Mouse (Mus musculus) C2C12 (cell line): ENCODE results near the gene Cebpa. TPM values are rescaled to one million over a fixed set of nuclear protein-coding genes. Genes with fewer than 3 reads are reported as not detected.

ENCODE experiments used
- H3K27me3 ChIP-seq: one replicate; pipeline ENCODE4 v1.6.1; 2011; ENCODE audit not compliant: control insufficient read depth, insufficient read depth, insufficient read length
- H3K36me3 ChIP-seq: one replicate; pipeline ENCODE4 v1.6.1; 2011; ENCODE audit not compliant: control insufficient read depth, insufficient read depth
- H3K4me3 ChIP-seq: one replicate; pipeline ENCODE4 v1.5.1; 2011; ENCODE audit warnings: mild to moderate bottlenecking, control low read depth; ENCODE audit not compliant: poor library complexity, insufficient read depth, severe bottlenecking
- H3K79me2 ChIP-seq: one replicate; pipeline ENCODE4 v1.6.1; 2011; ENCODE audit not compliant: control insufficient read depth, insufficient read depth
- H3K79me3 ChIP-seq: one replicate; pipeline ENCODE4 v1.6.1; 2011; ENCODE audit warnings: low read depth, control low read depth
- H3ac ChIP-seq: one replicate; pipeline ENCODE3; 2011; ENCODE audit warnings: low read depth; ENCODE audit not compliant: control insufficient read depth, insufficient read length
- CEBPB ChIP-seq: IDR thresholded peaks from one replicate; pipeline ENCODE4 v1.6.1; 2011; ENCODE audit warnings: low read depth, mild to moderate bottlenecking, control low read depth, moderate library complexity
- CTCF ChIP-seq: IDR thresholded peaks from one replicate; pipeline ENCODE4 v1.5.1; 2011; ENCODE audit not compliant: control insufficient read depth, insufficient read depth, insufficient read length
- FOSL1 ChIP-seq: IDR thresholded peaks from one replicate; pipeline ENCODE4 v1.8.0; 2011; ENCODE audit warnings: mild to moderate bottlenecking, low read length; ENCODE audit not compliant: poor library complexity, insufficient read depth, severe bottlenecking
- MAX ChIP-seq: IDR thresholded peaks from one replicate; pipeline ENCODE4 v1.6.1; 2011; ENCODE audit warnings: mild to moderate bottlenecking, control low read depth
- MYOD1 ChIP-seq: IDR thresholded peaks from one replicate; pipeline ENCODE4 v1.6.1; 2011; ENCODE audit warnings: low read depth; ENCODE audit not compliant: control insufficient read depth, insufficient read length
- MYOG ChIP-seq: IDR thresholded peaks from one replicate; pipeline ENCODE4 v1.6.1; 2011; ENCODE audit not compliant: control insufficient read depth, insufficient read length; ENCODE audit errors: extremely low read depth
- USF1 ChIP-seq: IDR thresholded peaks from one replicate; pipeline ENCODE4 v1.6.1; 2011; ENCODE audit warnings: low read depth, mild to moderate bottlenecking, control low read depth, moderate library complexity
- polyA plus RNA-seq: library from polyadenylated mRNA; unstranded; fragments of >200 nt; fragmentation: generic; extraction: Trizol; gene quantifications from one replicate; pipeline ENCODE4 v1.2.1, GENCODE M21; 2012; ENCODE audit warnings: missing spikeins

The Cebpa gene
- polyA plus RNA-seq, 1 experiment = 22.9 TPM

DNA sequence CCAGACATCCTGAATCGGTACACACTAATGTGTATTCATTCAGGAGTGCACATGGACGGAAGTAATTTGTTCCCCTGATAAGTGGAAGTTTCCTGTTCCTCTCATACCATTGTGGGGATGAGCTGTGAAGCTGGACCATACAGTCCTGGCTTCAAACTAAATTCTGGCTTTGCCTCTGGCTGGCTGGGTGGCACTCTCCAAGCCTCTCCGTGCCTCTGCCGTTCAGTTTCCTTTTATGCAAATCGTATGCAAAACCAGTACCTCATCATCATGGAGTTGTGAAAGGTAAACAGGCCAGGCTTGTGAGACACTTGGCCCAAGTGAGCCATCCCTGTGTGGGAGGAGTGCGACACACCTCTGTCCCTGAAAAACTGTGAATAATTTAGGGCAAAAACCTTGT is 8.6 kb downstream of the Cebpa start:
- Histone ChIP-seq H3K79me3 (no peaks in the 10 kb centered on the region), H3ac (no peak overlapping the region), H3K4me3 (no peak overlapping the region), H3K36me3 (no peaks in the 10 kb centered on the region), H3K27me3 (no peaks in the 10 kb centered on the region), H3K79me2 (no peaks in the 10 kb centered on the region)
- TF ChIP-seq FOSL1 = no peak

DNA sequence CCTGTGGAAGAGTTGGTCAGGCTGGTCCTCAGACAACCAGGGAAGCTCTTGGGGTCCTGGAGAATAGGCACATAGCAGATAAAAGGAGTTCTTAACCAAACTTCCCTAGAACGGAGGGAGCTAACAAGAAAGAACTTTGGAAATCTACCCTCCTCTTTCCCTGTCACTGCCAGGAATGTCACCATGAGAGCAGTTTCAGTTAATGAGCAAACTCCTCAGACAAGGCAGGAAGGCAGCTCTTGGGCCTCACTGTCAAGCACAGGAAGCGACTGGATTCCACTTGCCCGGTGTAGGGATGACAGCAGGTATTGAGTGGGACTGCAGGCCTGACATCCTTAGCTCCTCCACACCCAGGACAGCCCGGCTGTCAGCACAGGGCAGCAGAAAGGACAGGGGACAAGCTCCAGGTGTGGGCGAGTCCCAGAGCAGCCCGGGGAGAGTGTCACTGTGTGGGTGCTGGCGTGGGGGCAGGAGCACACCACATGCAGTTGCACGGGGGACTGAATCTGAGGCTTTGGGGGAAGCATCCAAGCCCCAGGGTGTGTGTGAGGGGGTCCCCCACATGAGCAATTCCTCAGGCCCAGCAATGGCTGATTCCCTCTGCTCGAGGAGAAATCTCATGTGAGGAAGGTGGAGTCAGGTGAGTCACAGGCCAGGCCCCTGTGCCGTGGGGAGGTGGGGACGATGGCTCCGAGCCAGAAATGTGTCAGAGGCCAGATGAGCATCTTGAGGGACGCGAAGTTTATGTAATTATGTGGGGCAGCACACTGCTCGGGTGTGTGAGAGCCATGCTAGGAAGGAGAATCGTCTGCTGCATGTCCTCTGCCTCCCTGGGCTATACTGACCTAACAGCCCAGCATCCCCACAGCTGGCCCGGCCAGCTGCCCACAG is 9.8 kb downstream of the Cebpa start:
- Histone ChIP-seq H3K79me2 (no peaks in the 10 kb centered on the region), H3K36me3 (no peaks in the 10 kb centered on the region), H3K27me3 (no peaks in the 10 kb centered on the region), H3K79me3 (no peaks in the 10 kb centered on the region), H3ac (no peak overlapping the region), H3K4me3 (no peak overlapping the region)
- TF ChIP-seq CEBPB (no peak), USF1 (no peak), MYOD1 (no peak), FOSL1 (no peak), MAX (no peak), MYOG (no peak), CTCF (no peak)

DNA sequence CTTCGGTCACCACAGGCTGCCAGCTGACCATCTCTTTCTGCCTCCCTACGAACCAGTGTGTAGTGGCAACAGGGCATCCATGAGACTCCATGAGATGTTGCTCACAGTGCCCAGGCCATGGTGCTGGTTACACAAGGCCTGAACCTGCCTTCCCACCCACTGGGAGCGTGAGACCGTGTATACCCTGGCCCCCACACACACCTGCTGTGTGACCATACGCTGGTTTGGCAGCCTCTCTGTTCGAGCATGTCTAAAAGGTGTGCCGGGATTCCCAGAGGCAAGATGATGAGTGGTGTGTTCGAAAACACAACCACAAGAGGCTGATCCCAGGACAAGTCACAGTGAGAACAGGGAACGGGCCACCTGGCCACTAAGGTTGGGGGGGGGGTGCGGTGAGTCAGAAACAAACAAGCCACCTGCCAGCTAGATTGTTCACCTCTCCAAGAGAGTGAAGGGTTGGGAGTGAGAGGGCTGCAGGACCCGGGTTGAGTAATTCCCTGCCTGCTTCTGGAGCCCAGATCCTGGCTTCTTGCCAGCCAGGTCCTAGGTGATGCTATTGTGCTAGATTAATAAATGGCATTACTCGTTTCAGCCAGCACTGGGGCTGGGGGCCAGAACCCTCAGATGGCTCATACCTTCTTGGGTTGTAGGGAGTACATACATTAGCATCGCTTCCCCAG is 11.1 kb downstream of the Cebpa start:
- Histone ChIP-seq H3K27me3 (no peaks in the 10 kb centered on the region), H3K79me2 (no peaks in the 10 kb centered on the region), H3ac (no peak overlapping the region), H3K79me3 (no peaks in the 10 kb centered on the region), H3K36me3 (no peaks in the 10 kb centered on the region), H3K4me3 (no peak overlapping the region)
- TF ChIP-seq USF1 = no peak
- no peak for TF ChIP-seq MYOG
- TF ChIP-seq MAX = no peak
- TF ChIP-seq CTCF = no peak
- no peak for TF ChIP-seq CEBPB
- TF ChIP-seq MYOD1 = no peak
- TF ChIP-seq FOSL1 = no peak

- H3ac ChIP-seq = no peak overlapping the region
- no peaks in the 10 kb centered on the region for H3K79me3 ChIP-seq
- no peak overlapping the region for H3K4me3 ChIP-seq
- TF ChIP-seq FOSL1 (no peak), CEBPB (no peak), MYOD1 (no peak), MAX (no peak)
- no peaks in the 10 kb centered on the region for H3K27me3 ChIP-seq
- H3K36me3 ChIP-seq = no peaks in the 10 kb centered on the region
- no peaks in the 10 kb centered on the region for H3K79me2 ChIP-seq
Measured at GRCm38 (mm10) chr7:35130888-35131287, 11.8 kb downstream of the Cebpa start.

GRCm38 (mm10) chr7:35131601-35132000 is 12.5 kb downstream of the Cebpa start:
- Histone ChIP-seq H3K79me2 (no peaks in the 10 kb centered on the region), H3K36me3 (no peaks in the 10 kb centered on the region)
- no peak for TF ChIP-seq FOSL1
- no peak for TF ChIP-seq MAX
- TF ChIP-seq MYOD1 = no peak
- no peak for TF ChIP-seq MYOG
- TF ChIP-seq CEBPB = no peak
- TF ChIP-seq USF1 = no peak
- TF ChIP-seq CTCF = no peak

GRCm38 (mm10) chr7:35134621-35135020 is 15.5 kb downstream of the Cebpa start:
- H3ac ChIP-seq = no peak overlapping the region
- no peaks in the 10 kb centered on the region for H3K27me3 ChIP-seq

More at GRCm38 (mm10) chr7:35131601-35132000, 12.5 kb downstream of the Cebpa start:
- H3K27me3 ChIP-seq = no peaks in the 10 kb centered on the region
- H3K79me3 ChIP-seq = no peaks in the 10 kb centered on the region
- no peak overlapping the region for H3ac ChIP-seq
- no peak overlapping the region for H3K4me3 ChIP-seq

More at GRCm38 (mm10) chr7:35134621-35135020, 15.5 kb downstream of the Cebpa start:
- H3K79me2 ChIP-seq = no peaks in the 10 kb centered on the region
- H3K79me3 ChIP-seq = no peaks in the 10 kb centered on the region
- no peak overlapping the region for H3K4me3 ChIP-seq
- H3K36me3 ChIP-seq = no peaks in the 10 kb centered on the region
- TF ChIP-seq MAX (no peak), CEBPB (no peak), MYOD1 (no peak), MYOG (no peak), CTCF (no peak), USF1 (no peak), FOSL1 (no peak)
